8 mouse cellular contexts compared by ENCODE assay signal in the genomic region with DNA sequence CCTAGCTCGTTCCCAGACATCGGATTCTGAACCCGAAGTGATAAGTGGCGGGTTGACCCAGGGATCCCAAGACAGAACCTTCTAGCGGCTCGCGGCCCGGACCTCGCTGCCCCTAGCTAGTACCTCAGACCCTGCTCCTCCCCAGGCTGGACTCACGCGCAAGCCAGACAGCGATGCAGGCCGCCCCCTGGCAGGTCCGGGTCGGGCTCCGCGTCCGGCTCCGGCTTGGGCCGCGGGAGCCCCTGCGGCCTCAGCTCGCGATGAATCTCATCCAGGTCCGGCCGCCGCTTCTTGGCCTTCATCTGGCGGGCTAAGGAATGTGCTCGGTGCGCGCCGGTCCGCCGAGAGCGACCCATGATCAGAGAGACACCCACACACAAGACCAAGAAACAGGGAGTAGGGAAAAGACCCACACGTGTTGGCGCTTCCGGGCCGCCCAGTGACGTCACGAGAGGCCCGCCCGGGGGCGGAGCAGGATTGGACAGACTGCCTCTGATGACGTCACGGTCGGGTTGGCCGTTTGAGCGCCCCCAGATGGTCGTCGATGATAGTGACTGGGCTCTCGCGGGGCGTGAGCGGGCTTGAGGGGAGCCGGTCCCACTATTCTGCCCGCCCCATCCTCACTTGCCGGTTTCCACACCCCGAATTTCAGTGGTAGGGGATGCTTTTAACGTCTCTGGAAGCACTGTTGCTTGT. TPM values are rescaled to one million over a fixed set of nuclear protein-coding genes. Genes with fewer than 3 reads are reported as not detected.
DNase-seq lines count a peak whose midpoint lies in the region; ATAC-seq lines count a peak whose summit lies in the region.

Zfp593 (minus strand) TSS at position 445 of the 696 bp plus-strand sequence.

- peak within 1 kb of the TSS; percentile 87 for H3K4me3 ChIP-seq in hindbrain, embryonic 13.5 days

- H3K4me2 ChIP-seq in hindbrain, embryonic 13.5 days: peak within 1 kb of the TSS; percentile 96

- peak; percentile 95 for DNase-seq in NIH3T3 (ENCODE audit: low read depth)
- DNase-seq in cerebellum, postnatal 10 days: peak; percentile 98 to 99
- DNase-seq in frontal cortex, postnatal 10 days (ENCODE audit: low spot score in 2 of 2): peak; percentile 91 to 94
- DNase-seq in layer of hippocampus, postnatal 25 days (ENCODE audit: extremely low spot score in 1 of 2, low spot score in 1 of 2): peak; percentile 96 to 97
- DNase-seq in lung, postnatal 25 days (ENCODE audit: low spot score): peak; percentile 95
- peak; percentile 98 for DNase-seq in retina, embryonic 14.5 days (ENCODE audit: low spot score)
- peak; percentile 99 for DNase-seq in thymus, postnatal 4 days

- peak within 1 kb of the TSS; percentile 48; the same call in 1 of the 2 replicates for H3K27ac ChIP-seq in hindbrain, embryonic 13.5 days

- peaks cover 42% of the 10 kb centered on the region for H3K27me3 ChIP-seq in hindbrain, embryonic 13.5 days

- H3K9me3 ChIP-seq in hindbrain, embryonic 13.5 days: no peaks in the 10 kb centered on the region

- WGBS in hindbrain, embryonic 13.5 days: under 1% methylated on average over 57 of the region's 60 CpGs

- H3K36me3 ChIP-seq in hindbrain, embryonic 13.5 days: no peaks in the 10 kb centered on the region

- H3K4me1 ChIP-seq in hindbrain, embryonic 13.5 days (replicated peaks): peaks cover 43% of the 10 kb centered on the region

- H3K9ac ChIP-seq in hindbrain, embryonic 13.5 days: peak within 1 kb of the TSS; percentile 90

- peak; percentile 81 for ATAC-seq in hindbrain, embryonic 13.5 days (ENCODE audit: low FRiP score)

RNA-seq across cellular contexts. Expression of gene Zfp593, which starts in this region (rescaled TPM):
- polyA plus RNA-seq in hindbrain, embryonic 13.5 days (2015; fragmentation: Nextera tagmentation; extraction: Ambion mirVana): 15.5 and 15.7 TPM in 2 replicates
- total RNA-seq in layer of hippocampus, postnatal 25 days (2021): 10 to 100 TPM in 1 of 2 experiments, 1 to 10 TPM in 1; 9.9 to 10.3 TPM

Comparison
In these comparisons a context has a peak if more than half of its experiments do, and no peak if none do; other contexts are left out.
1. Peak in every context shown above with its lines: DNase-seq, ATAC-seq, H3K4me3 ChIP-seq and H3K27ac ChIP-seq.